Mouse (Mus musculus) limb, embryonic 13.5 days (tissue): Measurements from ENCODE around the gene Abl2. TPM values are rescaled to one million over a fixed set of nuclear protein-coding genes. Genes with fewer than 3 reads are reported as not detected.
"Not testable (repeated sequence)": the region's sequence is repeated elsewhere in the genome, so short reads cannot be mapped to it uniquely, and the experiment has no call there.

Experiments used
- ATAC-seq: fragments of 200-750 bp; cut with Nextera tagmentation; 2 replicates; pipeline ENCODE4 v1.8.0; 2017; ENCODE audit warnings: low read depth, moderate number of reproducible peaks, moderate TSS enrichment; ENCODE audit not compliant: low FRiP score
- H3K27ac ChIP-seq: fragments of 300-500 bp; sonication (generic); 2 replicates; pipeline ENCODE4 v1.5.1; 2015; ENCODE audit warnings: inconsistent platforms, mild to moderate bottlenecking, moderate library complexity
- H3K27me3 ChIP-seq: fragments of 300-500 bp; sonication (generic); 2 replicates; pipeline ENCODE4 v1.6.1; 2015; ENCODE audit warnings: mild to moderate bottlenecking, inconsistent platforms
- H3K36me3 ChIP-seq: fragments of 300-500 bp; sonication (generic); 2 replicates; pipeline ENCODE4 v1.6.1; 2015; ENCODE audit warnings: inconsistent platforms, mild to moderate bottlenecking, moderate library complexity
- H3K4me1 ChIP-seq: fragments of 300-500 bp; sonication (generic); 2 replicates; pipeline ENCODE4 v1.6.1; 2015; ENCODE audit warnings: inconsistent platforms
- H3K4me2 ChIP-seq: fragments of 300-500 bp; sonication (generic); replicated peaks from 2 replicates; pipeline ENCODE4 v1.6.1; 2015; ENCODE audit warnings: inconsistent platforms, mild to moderate bottlenecking, moderate library complexity
- H3K4me3 ChIP-seq: fragments of 300-500 bp; sonication (generic); 2 replicates; pipeline ENCODE4 v1.5.1; 2015; ENCODE audit warnings: moderate library complexity, mild to moderate bottlenecking, inconsistent platforms
- H3K9ac ChIP-seq: fragments of 300-500 bp; sonication (generic); 2 replicates; pipeline ENCODE4 v1.6.1; 2015; ENCODE audit warnings: mild to moderate bottlenecking, inconsistent platforms
- H3K9me3 ChIP-seq: fragments of 300-500 bp; sonication (generic); 2 replicates; pipeline ENCODE4 v1.6.1; 2016; ENCODE audit warnings: inconsistent platforms
- WGBS: fragments of 180-500 bp; shearing (Covaris S2); methylation state at CpG from one replicate; pipeline ENCODE4 v1.1.7; 2015; 5-methylcytosine and 5-hydroxymethylcytosine counted together
- polyA plus RNA-seq: library from polyadenylated mRNA; unstranded; fragments of >200 nt; fragmentation: Nextera tagmentation; extraction: Ambion mirVana; gene quantifications from 2 replicates; pipeline ENCODE4 v1.2.1, GENCODE M21; 2015

The Abl2 gene
- polyA plus RNA-seq, 1 experiment from 2014 or later: 5.3 TPM

GRCm38 (mm10) chr1:156659906-156660659 lies 101.5 kb downstream of the Abl2 start:
- Histone ChIP-seq H3K9me3 (no peaks in the 10 kb centered on the region), H3K9ac (no peak overlapping the region), H3K27ac (no peak overlapping the region), H3K4me3 (no peak overlapping the region), H3K27me3 (no peaks in the 10 kb centered on the region), H3K36me3 (peaks cover 7% of the 10 kb centered on the region), H3K4me2 (no peak overlapping the region), H3K4me1 (peaks cover 5% of the 10 kb centered on the region)
- ATAC-seq: peak; percentile 32; the same call in 1 of the 2 replicates
- 75% methylated on average over 13 of the region's 13 CpGs for whole genome bisulfite sequencing

- H3K9ac ChIP-seq, H3K4me2 ChIP-seq, H3K27me3 ChIP-seq, H3K9me3 ChIP-seq, H3K4me3 ChIP-seq, H3K4me1 ChIP-seq, H3K36me3 ChIP-seq, ATAC-seq, H3K27ac ChIP-seq: not testable (repeated sequence)
- WGBS: 73% methylated on average over 21 of the region's 21 CpGs
Observed at GRCm38 (mm10) chr1:156660660-156661236, 102.2 kb downstream of the Abl2 start.

GRCm38 (mm10) chr1:156665777-156666176 lies 107.2 kb downstream of the Abl2 start:
- ATAC-seq: no peak
- WGBS: 90% methylated on average over 8 of the region's 8 CpGs

GRCm38 (mm10) chr1:156667141-156667926 lies 108.7 kb downstream of the Abl2 start:
- no peak overlapping the region for H3K4me2 ChIP-seq
- peaks cover 12% of the 10 kb centered on the region for H3K4me1 ChIP-seq
- no peaks in the 10 kb centered on the region for H3K27me3 ChIP-seq
- no peaks in the 10 kb centered on the region for H3K9me3 ChIP-seq
- H3K4me3 ChIP-seq: no peak overlapping the region
- no peak overlapping the region for H3K27ac ChIP-seq
- no peaks in the 10 kb centered on the region for H3K36me3 ChIP-seq
- no peak for ATAC-seq
- 83% methylated on average over 23 of the region's 23 CpGs for WGBS
- no peak overlapping the region for H3K9ac ChIP-seq

More at GRCm38 (mm10) chr1:156665777-156666176, 107.2 kb downstream of the Abl2 start:
- Histone ChIP-seq H3K27ac (no peak overlapping the region), H3K9ac (no peak overlapping the region), H3K27me3 (no peaks in the 10 kb centered on the region), H3K36me3 (no peaks in the 10 kb centered on the region), H3K9me3 (no peaks in the 10 kb centered on the region), H3K4me1 (peaks cover 12% of the 10 kb centered on the region), H3K4me3 (no peak overlapping the region), H3K4me2 (no peak overlapping the region)

GRCm38 (mm10) chr1:156668602-156669001 lies 110.0 kb downstream of the Abl2 start:
- no peak overlapping the region for H3K4me3 ChIP-seq
- H3K4me2 ChIP-seq: no peak overlapping the region
- peak overlapping the region; percentile 0; the same call in 1 of the 2 replicates for H3K27ac ChIP-seq
- no peaks in the 10 kb centered on the region for H3K9me3 ChIP-seq
- no peaks in the 10 kb centered on the region for H3K36me3 ChIP-seq
- ATAC-seq: 0 out of 2 replicates have a peak, but pooled peaks have one; percentile 24
- H3K9ac ChIP-seq: no peak overlapping the region
- WGBS: 16% methylated on average over 5 of the region's 5 CpGs
- H3K4me1 ChIP-seq: peaks cover 23% of the 10 kb centered on the region
- H3K27me3 ChIP-seq: no peaks in the 10 kb centered on the region

- Histone ChIP-seq H3K27me3 (no peaks in the 10 kb centered on the region), H3K4me3 (no peak overlapping the region), H3K9me3 (no peaks in the 10 kb centered on the region), H3K4me1 (peaks cover 28% of the 10 kb centered on the region), H3K9ac (no peak overlapping the region), H3K4me2 (no peak overlapping the region), H3K36me3 (no peaks in the 10 kb centered on the region), H3K27ac (peak overlapping the region; percentile 0; the same call in 1 of the 2 replicates)
- 47% methylated on average over 11 of the region's 11 CpGs for WGBS
- ATAC-seq: no peak
Observed at GRCm38 (mm10) chr1:156669208-156669983, 110.8 kb downstream of the Abl2 start.

GRCm38 (mm10) chr1:156671921-156672320 lies 113.3 kb downstream of the Abl2 start:
- peaks cover 30% of the 10 kb centered on the region for H3K4me1 ChIP-seq
- H3K36me3 ChIP-seq: no peaks in the 10 kb centered on the region
- H3K27ac ChIP-seq: no peak overlapping the region
- no peak overlapping the region for H3K9ac ChIP-seq
- no peak overlapping the region for H3K4me3 ChIP-seq
- WGBS: 85% methylated on average over 3 of the region's 3 CpGs
- no peaks in the 10 kb centered on the region for H3K27me3 ChIP-seq
- ATAC-seq: no peak
- no peak overlapping the region for H3K4me2 ChIP-seq
- H3K9me3 ChIP-seq: no peaks in the 10 kb centered on the region

GRCm38 (mm10) chr1:156672720-156673475 lies 114.3 kb downstream of the Abl2 start:
- no peak overlapping the region for H3K27ac ChIP-seq
- WGBS: 19% methylated on average over 14 of the region's 14 CpGs
- H3K4me1 ChIP-seq: peaks cover 27% of the 10 kb centered on the region
- H3K36me3 ChIP-seq: no peaks in the 10 kb centered on the region
- H3K9ac ChIP-seq: peak overlapping the region; percentile 72; the same call in 1 of the 2 replicates
- H3K9me3 ChIP-seq: no peaks in the 10 kb centered on the region
- H3K27me3 ChIP-seq: no peaks in the 10 kb centered on the region
- peak overlapping the region; percentile 99 for H3K4me2 ChIP-seq
- peak overlapping the region; percentile 65 for H3K4me3 ChIP-seq
- ATAC-seq: no peak; the same call in 1 of the 2 replicates

GRCm38 (mm10) chr1:156673476-156674194 lies 115.0 kb downstream of the Abl2 start:
- Histone ChIP-seq H3K9ac (peak overlapping the region; percentile 72), H3K4me2 (peak overlapping the region; percentile 99), H3K36me3 (peaks cover 2% of the 10 kb centered on the region; the same call in 1 of the 2 replicates), H3K4me1 (peaks cover 23% of the 10 kb centered on the region), H3K27ac (no peak overlapping the region), H3K4me3 (peak overlapping the region; percentile 65), H3K9me3 (no peaks in the 10 kb centered on the region), H3K27me3 (no peaks in the 10 kb centered on the region)
- ATAC-seq: peak; percentile 41; the same call in 1 of the 2 replicates
- WGBS: 2% methylated on average over 29 of the region's 29 CpGs

GRCm38 (mm10) chr1:156674195-156675000 lies 115.8 kb downstream of the Abl2 start, which contains the start of gene Tor3a:
Gene Tor3a (minus strand): TSS chr1:156674356.
- H3K27me3 ChIP-seq: no peaks in the 10 kb centered on the region
- WGBS: 7% methylated on average over 37 of the region's 37 CpGs
- peaks cover 18% of the 10 kb centered on the region for H3K4me1 ChIP-seq
- H3K4me3 ChIP-seq: peak within 1 kb of the TSS; percentile 65
- no peak within 1 kb of the TSS for H3K27ac ChIP-seq
- H3K9ac ChIP-seq: peak within 1 kb of the TSS; percentile 72
- ATAC-seq: peak; percentile 63
- H3K9me3 ChIP-seq: no peaks in the 10 kb centered on the region
- H3K36me3 ChIP-seq: peaks cover 8% of the 10 kb centered on the region
- peak within 1 kb of the TSS; percentile 99 for H3K4me2 ChIP-seq
